Mouse (Mus musculus) B cell, adult 2 months (primary cell): Measurements from ENCODE around the gene Serpinb9e.
"Not testable (repeated sequence)": the region's sequence is repeated elsewhere in the genome, so short reads cannot be mapped to it uniquely, and the experiment has no call there.

ENCODE experiments used
- DNase-seq, 2 experiments: peaks; one replicate each; pipeline ENCODE4 v3.0.0; 2022

Serpinb9e gene

GRCm38 (mm10) chr13:33249312-33249711 is at the start of gene Serpinb9e:
TSS of gene Serpinb9e (plus strand) at chr13:33249612.
- DNase-seq = not testable (repeated sequence)

GRCm38 (mm10) chr13:33199740-33200139 is 49.7 kb upstream of the Serpinb9e start:
- no peak for DNase-seq

- peak in 1 of 2 experiments; percentile 0 for DNase-seq
These were observed 59.2 kb downstream of the Serpinb9e start for GRCm38 (mm10) chr13:33308631-33309030.
